Mouse (Mus musculus) c-Kit-positive CD71-negative TER-119-negative erythroid progenitor cells, embryonic 14.5 days (primary cell): ENCODE data around the gene Asz1.

Experiments
- DNase-seq: peaks from one replicate; pipeline ENCODE4 v3.0.0-alpha.2; 2013; ENCODE audit warnings: low read depth

Asz1 gene

DNA sequence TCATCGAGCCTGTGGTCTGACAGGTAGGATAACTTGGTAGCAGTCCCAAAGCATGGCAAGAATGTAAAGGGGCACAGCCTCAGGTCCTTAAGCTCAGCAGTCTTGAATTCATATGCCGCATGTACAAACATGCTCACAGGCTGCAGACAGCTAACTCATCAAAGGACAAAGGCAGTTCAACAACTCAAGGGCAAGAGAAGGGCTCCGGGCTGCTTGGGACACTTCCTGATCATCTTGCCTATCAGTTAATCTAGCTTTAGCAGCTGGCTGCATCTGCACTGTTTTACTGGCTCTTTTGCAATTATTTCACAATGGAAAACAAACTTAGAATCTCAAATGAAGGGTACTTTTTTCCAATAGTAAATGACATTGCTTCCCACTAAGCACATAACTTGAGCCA is 101.5 kb downstream of the Asz1 start:
- no peak for DNase-seq

DNA sequence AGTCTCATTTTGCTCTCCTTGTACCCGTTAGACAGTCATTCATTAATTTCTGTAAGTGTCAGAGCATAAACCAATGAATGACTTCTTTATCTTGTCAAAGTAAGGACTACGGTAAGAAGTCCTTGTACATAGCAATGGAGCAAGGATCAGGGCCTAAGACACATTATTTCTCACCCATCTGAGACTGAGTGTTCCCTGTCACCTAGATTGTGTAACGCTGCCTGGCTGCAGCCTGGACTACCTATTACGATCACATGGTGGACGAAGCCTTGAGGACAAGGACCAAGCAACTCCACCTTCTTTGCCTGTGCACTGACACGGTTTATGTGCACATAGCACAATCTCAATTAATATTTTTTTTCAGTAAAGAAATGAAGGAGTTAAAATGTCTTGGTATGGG is 106.8 kb downstream of the Asz1 start:
- DNase-seq: no peak
